Mouse (Mus musculus) ES-Bruce4 (cell line): ENCODE results near the gene E430018J23Rik.

Experiments used
- CTCF ChIP-seq: IDR thresholded peaks from one replicate; pipeline ENCODE4 v1.8.1; 2011; ENCODE audit warnings: low read depth, low read length
- EP300 ChIP-seq: IDR thresholded peaks from 2 replicates; pipeline ENCODE4 v1.6.1; 2011; ENCODE audit warnings: low read depth, low read length; ENCODE audit not compliant: insufficient read depth
- POLR2A ChIP-seq: IDR thresholded peaks from one replicate; pipeline ENCODE4 v1.8.1; 2011; ENCODE audit warnings: low read length; ENCODE audit not compliant: insufficient read depth

DNA sequence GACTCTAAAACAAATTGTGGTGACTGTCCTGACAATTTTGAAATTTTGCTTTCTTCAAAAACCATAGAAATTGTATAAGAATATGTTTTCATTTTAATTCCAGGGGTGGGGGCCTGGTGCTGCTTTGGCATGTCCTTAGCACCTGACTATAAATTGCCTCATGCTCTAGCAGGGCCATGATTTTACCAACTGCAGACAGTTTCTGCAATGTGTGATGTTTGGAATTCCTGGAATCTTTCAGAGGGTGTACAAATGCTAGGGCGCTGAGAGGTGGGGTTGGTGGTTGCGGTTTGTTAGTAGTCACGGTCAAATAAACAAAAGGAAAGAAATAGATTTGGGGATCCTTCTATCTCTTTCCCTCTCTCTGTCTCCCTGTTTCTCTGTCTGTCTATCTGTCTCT, 27.2 kb downstream of the E430018J23Rik start:
- TF ChIP-seq POLR2A, result no peak
- TF ChIP-seq CTCF, result no peak
- no peak for TF ChIP-seq EP300
